Mouse (Mus musculus): ENCODE results near the gene Pmfbp1.

Pmfbp1 gene

DNA sequence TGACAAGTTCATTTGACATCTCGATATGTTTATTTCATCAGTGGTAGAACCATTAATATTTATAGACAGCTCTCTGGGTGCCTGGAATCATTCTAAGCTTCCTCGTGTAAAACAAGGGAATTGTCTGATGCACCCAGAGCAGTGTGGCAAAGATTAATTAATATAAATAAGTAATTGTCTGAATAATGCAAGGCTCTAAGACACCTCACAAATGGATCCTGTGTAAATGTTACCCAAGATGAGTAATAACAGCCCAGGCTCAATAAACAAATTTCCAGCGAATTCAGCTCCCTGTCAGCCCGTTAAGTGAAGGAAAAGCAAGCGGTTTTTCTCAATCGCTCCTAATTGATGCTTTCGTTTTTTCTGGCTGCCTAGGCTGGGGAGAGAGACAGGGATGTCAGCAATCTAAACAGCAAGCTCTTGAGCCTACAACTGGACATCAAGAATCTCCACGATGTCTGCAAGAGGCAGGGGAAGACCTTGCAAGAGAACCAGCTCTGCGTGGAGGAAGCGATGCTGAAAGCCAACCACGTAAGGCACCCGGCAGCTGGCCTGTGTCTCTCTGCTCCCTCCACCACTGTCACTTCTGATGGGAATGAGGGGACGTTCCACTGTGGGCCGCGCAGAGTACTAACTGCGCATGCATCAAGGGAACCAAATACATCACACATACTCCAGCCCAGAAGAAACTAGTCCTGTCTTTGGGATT, 5.3 kb downstream of the Pmfbp1 start:
- DNase-seq (ENCODE audit: low spot score in 2 of 2), result no peak

DNA sequence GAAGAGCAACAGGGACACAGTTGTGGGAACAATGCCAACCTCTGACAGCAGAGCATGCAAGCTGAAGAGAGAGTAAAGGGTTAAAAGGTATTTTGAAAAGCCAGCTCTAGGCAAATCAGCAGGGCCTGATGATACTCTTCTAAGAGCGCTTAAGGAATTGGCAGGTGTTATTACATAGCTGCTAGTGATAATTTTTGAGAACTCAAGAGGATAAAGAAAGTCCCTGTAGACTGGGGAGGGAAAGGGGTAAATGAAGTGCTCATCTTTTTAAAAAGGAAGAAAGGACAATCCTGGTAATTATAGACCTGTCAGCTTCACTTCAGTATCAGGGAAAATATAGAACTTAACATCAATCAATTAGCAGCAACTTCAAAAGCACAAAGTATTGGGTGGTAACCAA, 9.7 kb downstream of the Pmfbp1 start:
- no peak for DNase-seq (ENCODE audit: low spot score in 2 of 2)

DNA sequence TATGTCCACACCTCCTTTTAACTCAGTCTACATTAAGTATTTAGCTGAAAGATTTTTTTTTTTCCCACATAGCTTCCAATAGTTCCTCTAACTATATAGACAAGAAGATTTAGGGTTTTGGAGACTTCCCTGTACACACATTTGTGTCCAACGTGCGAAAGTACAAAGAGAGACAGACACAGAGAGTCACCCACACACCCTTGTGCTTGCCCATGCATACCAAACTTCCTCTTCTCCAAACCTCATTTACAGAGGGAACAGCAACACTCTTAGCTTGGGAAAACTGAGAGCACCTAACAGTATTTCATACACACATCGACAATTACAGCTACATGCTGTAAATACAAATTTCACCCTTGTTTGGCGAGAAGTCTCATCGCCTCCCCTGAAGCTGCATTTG, 11.7 kb downstream of the Pmfbp1 start:
- DNase-seq (ENCODE audit: low spot score in 2 of 2), result no peak

DNA sequence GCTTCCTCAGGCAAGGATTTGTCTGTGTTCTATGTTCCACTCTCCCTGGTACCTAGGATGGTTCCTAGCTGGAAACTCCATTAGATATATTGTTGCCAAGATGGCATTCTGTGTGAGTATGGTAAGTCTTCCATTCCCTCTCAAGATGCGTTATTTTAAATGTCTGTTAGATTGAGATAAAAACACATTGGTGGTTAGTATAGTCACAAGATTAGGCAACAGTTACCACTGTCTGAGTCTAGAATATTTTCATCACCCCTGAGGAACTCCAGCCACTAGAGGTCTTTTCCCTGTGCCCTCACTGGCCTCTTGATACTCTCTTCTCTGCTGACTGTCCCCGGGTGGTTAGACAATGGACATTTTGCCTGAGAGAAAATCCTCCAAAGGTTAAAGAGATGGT, 30.2 kb downstream of the Pmfbp1 start:
- DNase-seq (ENCODE audit: low spot score in 2 of 2), result no peak

DNA sequence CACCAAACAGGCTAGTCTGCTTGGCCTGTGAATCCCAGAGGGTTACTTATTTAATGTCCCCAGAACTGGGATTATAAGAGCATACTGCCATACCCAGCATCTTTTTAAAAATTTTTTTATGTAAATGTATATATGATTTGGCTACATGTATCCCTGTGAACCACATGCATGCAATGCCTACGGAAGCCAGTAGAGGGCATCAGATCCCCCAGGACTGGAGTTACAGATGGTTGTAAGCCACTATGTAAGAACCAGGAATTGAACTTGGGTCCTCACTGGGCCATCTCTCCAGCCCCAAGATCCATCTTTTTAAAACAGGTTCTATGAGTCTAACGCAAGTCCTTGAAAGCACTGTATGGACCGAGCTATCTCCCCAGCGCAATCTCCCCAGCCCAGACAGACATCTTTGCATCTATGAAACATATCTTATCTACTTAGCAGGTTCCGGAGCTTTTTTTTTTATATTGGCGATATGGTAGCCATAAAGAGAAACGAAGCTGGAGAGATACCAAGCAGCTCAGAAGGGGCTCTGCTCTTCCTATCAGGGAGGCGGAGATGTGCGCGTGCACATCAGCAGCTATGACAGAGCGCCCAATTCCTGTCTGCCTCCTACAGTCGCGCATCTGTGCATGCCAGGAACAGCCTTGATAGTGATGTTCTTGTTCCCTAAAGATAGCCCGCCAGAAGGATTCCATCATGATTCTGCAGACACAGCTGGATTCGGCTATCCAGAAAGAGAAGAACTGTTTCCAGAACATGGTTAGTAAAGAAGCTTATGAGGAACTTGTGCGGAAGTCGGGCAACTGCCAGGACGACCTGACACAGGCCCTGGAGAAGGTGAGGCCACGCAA, 41.5 kb downstream of the Pmfbp1 start:
- DNase-seq (ENCODE audit: low spot score in 2 of 2), result peak in 1 of 2 experiments; percentile 21

DNA sequence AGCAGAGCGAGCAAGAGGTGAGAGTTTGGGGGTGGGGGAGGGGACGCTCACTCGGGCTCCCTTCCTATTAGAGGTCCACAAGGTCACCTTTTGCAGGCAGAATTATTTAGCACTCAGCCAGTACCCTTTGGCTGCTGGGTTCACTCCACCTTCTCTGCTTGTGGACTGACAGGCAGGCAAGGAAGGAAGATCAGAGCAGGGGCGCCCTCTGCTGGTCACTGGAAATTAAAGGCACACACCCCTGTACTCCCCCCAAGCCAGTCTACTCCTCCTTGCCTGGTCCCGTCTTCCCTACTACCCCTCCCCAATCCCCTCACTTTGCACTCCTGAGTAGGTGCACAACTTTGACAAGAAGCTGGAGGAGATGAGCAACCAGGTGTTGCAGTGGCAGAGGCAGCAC, 42.9 kb downstream of the Pmfbp1 start:
- DNase-seq (ENCODE audit: low spot score in 2 of 2), result peak; percentile 27 to 58

DNA sequence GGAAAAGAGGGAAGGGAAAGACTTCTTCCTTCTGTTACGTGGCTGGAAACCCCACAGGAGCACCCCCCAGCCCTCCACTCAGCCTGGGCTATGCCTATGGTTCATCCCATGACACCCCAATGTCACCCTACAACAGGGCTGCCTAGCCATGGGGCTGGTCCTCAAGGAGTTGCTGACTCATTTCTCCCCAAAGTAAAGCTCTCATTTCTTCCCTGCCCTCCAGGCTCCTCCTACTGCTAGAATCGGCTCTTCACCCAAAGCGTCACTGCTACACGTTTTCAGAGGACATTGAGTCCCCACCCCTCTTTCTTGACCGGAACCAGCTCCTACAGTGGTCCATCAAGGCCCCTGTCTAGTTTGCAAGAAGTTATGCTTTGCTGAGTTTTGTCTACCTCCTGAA, 48.3 kb downstream of the Pmfbp1 start:
- no peak for DNase-seq (ENCODE audit: low spot score in 2 of 2)

DNA sequence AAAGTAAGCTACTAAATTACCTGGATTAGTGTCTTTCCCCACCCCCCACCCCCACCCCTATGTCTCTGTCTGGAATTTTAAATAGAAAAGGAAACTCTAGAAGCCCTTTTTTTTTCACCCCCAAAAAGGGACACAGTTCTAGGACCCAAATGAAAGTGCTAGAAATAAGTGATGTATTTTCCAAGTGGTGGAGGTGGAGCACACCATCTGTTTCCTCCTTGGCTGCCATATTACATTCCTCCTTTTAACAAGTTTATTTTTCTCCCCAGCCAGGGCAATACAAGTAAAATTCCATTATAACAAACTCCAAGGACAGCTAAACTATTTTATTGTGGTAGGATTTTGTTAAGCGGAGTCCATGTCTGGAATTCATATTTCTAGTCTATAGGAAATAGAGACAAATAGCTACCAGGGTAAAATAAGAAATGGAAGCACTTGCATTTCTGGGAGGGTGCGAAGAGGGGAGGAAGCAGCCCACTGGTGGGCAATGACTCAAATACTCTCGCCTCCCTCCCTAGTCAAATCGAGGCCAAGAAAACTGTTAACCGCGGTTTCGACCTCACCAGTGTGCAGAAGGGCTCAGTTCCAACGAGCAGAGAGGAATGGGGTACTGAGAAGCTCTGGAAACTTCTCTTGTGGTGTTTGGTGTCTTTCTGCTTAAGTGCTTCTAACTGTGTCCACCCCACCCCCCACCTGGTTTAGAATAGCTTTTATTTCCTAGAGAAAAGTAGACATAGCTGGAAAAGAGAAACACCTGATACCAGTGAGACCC, 49.1 kb downstream of the Pmfbp1 start:
- no peak for DNase-seq (ENCODE audit: low spot score in 2 of 2)

DNA sequence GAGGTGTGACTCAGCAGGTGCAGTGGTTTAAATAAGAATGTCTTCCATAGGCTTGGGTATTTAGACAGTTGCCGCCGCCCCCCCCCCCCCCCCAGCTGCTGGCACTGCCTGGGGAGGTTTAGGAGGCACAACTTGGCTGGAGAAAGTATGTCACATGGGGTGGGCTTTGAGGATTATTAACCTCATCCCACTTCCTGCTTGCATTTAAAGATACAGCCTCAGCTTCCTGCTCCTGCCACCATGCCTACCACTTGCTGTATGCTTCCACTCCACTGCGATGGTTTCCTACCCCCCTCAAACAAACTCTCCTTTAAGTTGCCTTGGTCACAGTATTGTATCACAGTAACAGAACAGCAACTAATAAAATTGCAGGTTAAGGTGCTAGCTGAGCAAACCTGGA, 50.2 kb downstream of the Pmfbp1 start:
- DNase-seq (ENCODE audit: low spot score in 2 of 2), result no peak

DNA sequence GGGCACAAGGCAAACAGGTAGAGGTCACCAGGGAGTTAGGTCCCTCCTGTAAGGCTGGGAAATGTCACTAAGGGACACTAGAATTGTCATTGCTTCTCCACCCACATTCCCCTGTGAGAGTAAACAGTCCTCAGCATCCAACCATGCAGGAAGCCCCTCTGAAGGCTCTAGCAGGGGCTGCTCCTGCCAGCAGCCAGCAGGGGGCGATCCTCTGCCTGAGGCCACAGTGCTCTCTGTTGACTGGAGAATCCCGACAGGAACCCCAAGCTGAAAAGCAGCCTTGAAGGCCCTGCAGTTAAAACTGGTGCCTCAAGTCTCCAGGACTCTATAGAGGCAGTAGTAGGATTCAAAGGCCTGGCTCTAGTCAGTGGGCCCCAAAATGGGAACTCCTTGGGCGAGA, 57.8 kb downstream of the Pmfbp1 start:
- no peak for DNase-seq (ENCODE audit: low spot score in 2 of 2)

DNA sequence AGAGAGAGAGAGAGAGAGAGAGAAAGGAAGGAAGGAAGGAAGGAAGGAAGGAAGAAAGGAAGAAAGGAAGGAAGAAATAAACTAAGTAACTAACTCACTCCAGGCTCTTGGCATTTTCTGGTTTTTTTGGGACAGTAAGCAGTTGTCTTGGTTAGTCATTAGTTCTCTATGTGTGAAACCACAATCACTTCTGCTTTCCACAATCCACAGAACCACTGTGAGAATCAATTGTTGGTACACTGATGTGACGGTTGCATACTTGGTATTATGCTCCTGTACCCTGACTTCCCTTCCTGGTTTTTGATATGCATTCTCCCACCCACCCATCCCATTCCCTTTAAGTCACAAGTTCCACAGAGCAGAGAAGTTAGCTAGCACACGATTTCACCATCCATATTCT, 70.1 kb downstream of the Pmfbp1 start:
- no peak for DNase-seq (ENCODE audit: low spot score in 2 of 2)

DNA sequence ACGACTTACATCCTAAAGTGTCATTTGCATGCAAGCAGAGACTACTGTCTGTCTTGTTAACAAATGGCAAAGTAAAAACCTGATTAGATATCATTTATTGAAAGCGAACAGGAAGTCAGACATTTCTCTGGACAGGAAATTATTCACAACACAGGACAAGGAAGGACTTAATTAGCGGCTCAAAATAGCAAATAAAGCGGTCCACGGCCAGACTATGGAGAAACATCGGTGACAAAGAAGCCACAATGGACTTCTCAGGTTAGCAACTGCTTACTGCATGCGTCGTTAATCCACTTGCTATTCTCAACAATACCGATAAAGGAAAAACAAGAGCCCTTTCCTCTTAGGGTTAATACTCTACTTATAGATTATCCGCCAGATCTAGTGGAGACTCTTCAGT, 70.9 kb downstream of the Pmfbp1 start:
- DNase-seq (ENCODE audit: low spot score in 2 of 2), result no peak

DNA sequence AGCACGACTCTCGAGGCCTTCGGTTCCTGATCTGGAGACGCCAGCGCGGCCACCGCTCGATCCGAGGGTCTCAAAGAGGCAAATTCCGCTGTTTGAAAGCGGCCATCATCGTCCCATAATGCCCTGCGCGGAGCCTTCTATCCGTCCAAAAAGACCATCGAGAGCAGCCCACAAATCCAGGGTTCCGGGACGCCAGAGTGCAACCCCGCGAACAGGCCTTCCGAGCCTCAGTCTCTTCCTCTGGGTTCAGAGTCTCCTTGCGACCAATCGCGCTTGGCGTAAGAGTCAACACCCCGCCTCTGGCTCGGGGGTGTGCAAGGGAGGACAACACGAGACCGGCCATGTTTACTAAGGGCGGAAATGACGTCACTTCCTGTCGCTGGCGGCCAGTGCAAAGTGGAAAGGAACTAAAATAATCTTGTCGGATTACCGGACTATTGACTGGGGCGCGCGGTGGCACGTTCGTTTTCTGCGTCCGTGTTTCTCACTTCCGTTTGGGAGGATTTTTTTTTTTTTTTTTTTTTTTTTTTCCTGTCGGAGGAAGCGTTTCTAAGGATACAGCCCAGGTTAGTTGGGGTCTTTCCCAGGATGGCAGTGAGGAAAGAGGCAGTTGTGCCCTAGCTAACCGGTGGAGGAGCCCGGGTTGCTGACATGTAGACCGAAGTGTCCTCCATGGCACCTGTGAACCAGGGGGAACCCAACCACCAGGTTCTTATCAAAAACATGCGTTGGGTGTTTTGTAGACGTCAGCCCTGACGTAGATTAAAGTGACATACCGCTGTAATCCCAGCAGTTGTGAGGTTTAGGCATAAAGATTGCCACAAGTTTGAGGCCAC, 71.9 kb downstream of the Pmfbp1 start, which contains the start of the genes Dhx38 and Txnl4b:
Gene Dhx38, minus strand, starts transcription at position 364 of the 836 bp plus-strand sequence.
Gene Txnl4b, plus strand, starts transcription at position 395 of the 836 bp plus-strand sequence.
- peak; percentile 98 for DNase-seq (ENCODE audit: low spot score in 2 of 2)

DNA sequence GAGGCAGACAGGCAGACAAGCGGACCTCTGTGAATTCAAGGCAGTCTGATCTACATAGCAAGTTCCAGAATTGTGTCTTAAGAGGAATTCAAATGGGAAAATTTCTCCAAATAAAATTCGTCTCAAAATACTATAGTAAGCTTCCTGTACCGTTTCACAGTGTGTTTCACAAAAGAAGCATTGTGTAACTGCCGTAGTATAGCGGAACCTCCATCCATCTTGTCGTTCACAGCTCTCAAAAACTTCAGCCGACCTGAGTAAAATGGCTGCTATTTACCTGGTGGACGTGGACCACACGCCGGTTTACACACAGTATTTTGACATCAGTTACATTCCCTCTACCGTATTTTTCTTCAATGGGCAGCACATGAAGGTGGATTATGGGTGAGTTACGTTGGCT, 77.3 kb downstream of the Pmfbp1 start:
- no peak for DNase-seq (ENCODE audit: low spot score in 2 of 2)

DNA sequence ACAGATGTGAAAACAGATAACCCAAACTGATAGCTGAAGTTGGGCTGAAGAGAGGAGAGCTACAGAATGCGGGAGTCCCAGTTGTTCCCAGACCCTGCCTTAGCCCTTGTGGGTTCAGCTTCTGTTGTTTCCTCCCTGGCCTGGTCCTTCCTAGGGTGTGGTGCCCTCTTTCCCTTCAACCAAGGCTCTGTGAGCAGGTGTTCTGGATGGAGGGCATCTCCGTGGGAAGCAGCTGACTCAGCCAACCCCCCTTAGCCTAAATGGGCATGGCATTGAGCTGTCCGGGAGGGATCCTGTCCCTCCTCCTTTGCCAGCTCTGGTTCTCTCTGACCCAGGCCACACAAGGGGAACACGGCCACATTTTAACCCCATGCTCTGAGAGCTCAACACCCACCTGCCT, 82.5 kb downstream of the Pmfbp1 start:
- DNase-seq (ENCODE audit: low spot score in 2 of 2), result no peak

DNA sequence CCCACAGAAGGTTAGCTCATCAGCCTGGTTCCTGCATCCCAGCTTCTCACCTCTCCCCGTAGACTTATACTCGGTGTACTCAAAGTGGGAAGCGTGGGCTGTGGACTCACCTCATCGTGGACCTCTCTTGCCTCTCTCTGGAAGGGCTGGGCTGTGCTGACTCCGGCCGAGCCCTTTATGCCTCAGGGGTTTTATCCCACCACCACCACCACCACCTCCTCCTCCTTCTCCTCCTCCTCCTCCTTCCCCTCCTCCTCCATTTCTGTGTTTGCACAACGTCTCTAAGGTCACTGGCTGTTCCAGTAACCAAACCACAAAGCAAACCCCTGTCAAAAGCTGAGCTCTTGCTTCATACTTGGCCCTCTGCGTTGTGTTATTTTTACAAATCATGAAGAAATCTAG, 85.1 kb downstream of the Pmfbp1 start, which contains the start of gene Hp:
Gene Hp, minus strand, starts transcription at position 273 of the 402 bp plus-strand sequence.
- DNase-seq (ENCODE audit: low spot score in 2 of 2), result no peak

DNA sequence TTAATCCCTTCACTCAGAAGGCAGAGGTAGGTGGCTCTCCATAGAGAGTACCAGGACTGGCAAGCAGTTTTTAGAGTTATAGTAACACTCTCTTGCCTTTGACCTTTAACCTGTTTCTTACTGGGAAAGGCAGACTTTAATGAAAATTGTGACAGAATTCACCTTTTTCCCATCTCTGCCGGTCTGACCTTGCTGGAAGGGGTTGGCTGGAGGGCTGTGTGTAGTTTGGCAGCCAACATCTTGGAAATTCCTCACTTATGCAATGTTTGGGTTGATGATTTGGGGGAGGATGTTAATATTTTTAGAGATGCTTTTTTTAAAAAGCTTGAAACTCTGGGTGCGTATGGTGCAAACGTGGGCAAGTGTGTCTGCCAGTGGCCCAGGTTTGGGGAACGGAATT, 90.5 kb downstream of the Pmfbp1 start:
- no peak for DNase-seq (ENCODE audit: low spot score in 2 of 2)

DNA sequence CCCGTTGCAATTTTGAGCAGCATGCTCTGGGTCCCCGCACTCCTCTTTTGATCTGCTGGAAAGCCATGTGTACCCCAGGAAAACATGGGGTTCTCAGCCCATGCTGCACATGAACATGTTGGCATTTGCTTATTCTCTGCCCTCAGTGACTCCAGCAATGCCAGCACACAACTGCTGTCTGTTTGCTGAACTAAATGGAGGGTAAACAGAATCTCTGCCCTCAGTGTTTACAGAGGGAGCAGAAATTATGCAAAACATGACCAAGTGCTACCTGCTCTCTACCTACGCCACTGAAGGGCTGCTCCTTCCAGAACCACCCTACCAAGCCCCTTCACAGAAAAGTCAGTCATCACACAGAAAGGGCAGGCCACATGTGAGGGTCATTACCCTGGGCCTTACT, 91.0 kb downstream of the Pmfbp1 start:
- no peak for DNase-seq (ENCODE audit: low spot score in 2 of 2)

DNA sequence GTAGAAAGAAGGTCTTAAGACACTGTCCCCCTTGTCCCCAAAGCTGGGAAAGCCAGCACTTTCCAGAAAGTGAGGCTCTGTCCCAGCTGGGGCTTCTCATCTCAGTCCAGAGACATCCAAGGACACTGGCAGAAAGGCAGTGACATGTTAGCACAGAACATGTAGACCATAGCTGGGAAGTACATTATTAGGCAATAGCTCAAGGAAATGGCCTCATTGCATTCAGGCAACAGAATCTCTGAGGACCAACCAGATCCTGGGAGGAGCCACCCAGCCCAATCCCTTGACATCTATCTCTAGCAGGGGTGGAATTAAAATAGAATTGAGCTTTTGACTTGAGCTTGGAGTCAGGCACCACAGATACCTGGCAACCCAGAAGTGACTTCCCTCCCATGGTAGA, 91.8 kb downstream of the Pmfbp1 start:
- no peak for DNase-seq (ENCODE audit: low spot score in 2 of 2)

DNA sequence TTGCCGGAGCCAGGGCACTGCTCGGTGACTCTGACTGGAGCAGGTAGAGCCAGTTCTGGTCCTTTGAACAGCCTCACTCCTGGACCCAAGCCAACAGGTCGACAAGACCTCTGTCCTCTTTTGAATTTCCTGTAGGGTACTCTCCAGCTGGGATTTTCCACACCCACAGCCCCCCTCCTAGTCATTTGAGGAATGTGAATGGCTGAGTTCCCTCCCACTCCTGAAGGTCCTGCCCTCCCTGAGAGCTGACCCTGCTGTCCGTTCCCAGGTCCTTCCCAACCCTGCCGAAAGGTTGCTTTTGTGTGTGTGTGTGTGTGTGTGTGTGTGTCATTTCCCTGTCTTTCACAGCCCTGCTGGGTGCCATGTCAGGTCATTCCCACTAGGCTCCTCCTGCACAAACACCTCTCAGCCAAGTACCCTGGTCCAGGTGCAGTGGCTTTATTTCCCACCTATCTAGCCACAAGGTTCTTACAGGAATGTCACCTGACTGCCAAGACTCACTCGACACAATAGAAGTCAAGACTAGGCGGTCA, 93.2 kb downstream of the Pmfbp1 start:
- no peak for DNase-seq (ENCODE audit: low spot score in 2 of 2)

DNA sequence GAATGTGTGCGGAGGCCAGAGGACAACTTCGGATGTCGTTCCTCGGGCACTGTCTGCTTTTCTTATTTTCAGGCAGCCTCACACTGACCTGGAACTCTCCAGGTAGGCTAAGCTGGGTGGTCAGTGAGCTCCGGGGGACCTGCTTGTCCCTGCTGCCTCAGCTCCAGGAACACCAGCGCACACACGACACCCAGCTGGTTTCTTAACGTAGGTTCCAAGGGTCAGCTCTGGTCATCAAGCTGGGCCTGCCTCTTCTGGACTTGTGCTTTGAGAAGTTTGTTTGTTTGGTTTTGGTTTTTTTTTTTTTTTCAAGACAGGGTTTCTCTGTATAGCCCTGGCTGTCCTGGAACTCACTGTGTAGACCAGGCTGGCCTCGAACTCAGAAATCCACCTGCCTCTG, 97.1 kb downstream of the Pmfbp1 start:
- DNase-seq (ENCODE audit: low spot score in 2 of 2), result no peak
